Mouse (Mus musculus) layer of hippocampus, postnatal 36 days (tissue): Measurements from ENCODE around the gene Kcnk10. TPM values are rescaled to one million over a fixed set of nuclear protein-coding genes. Genes with fewer than 3 reads are reported as not detected.

Source experiments
- DNase-seq, 2 experiments: peaks; one replicate each; pipeline ENCODE4 v3.0.0; 2022
- total RNA-seq, 2 experiments: library from RNA; stranded (reverse); gene quantifications; 2 replicates each; pipeline ENCODE4 v1.2.3; 2021

The Kcnk10 gene
- total RNA-seq, 2 experiments from 2014 or later: 17.5 to 18.2 TPM

DNA sequence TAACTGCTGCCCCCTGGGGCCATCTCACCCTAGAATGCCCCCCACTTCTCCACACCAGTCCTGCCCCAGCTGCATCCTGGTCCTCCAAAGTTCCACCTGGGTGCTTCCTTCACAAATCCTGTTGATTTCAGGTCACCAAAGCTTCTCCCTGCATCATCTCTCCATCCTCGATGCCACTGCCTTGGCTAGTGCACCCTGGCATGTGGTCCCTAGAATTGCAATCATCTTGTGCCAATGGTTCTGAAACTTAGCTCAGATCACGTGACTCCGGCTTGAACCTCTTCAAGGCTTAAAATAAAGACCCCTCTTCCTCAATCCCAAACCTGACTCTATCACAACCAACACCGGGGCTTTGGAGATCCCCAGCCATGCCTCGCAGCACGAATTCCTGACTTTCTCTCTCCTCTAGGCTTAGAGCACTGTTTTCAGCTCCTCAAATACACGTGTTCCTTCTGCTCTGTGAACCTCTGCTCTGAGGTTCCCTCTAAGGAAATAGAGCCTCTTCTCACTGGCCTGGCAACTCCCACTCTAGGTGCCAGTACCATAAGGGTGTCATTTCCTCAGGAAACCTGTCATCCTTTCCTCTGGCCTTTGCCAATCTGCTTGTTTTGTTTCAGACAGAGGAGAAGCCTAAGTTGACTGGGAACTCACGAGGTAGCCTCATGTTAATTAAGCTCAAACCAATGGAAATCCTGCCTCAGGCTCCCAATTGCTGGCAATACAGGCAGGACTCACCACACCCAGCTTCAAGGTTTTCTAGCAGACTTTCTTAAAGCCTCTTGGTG, 6.0 kb downstream of the Kcnk10 start:
- no peak for DNase-seq

DNA sequence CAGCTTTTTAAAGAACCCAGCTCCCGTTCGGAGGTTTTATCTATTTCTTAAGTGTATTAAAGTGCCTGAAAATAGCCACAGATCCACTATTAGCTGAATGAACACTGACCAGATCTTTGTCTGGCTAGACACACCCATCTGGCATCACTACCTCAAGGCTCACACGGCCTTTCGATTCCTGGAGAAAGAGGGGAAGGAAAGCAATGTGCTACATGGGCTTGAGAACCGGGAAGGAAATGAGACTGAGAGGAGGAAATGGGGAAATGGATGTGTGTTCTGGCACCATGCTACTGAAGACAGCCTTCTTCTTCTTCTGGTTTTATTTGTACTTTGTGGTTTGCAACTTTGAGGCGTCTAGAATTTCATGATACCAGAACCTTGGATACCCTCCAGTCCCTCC, 8.7 kb downstream of the Kcnk10 start:
- no peak for DNase-seq

DNA sequence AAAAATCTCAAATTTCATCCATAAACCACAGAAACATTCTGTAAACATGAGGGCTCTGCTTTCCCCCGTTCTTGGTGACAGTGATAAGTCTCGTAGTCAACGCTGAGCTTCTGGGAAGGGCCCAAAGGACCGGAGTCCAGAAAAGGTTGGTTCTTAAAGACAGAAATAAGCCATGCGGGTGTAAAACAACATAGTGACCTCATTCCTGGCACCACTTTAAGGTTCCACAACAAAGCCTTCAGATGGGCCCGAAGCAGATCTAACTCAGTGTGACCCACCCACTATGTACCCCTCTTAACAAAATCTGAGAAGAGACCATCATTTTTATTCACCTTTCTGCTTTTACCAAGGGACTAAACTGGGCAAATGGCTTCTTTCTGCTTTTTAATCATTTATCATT, 10.2 kb downstream of the Kcnk10 start:
- DNase-seq: no peak

DNA sequence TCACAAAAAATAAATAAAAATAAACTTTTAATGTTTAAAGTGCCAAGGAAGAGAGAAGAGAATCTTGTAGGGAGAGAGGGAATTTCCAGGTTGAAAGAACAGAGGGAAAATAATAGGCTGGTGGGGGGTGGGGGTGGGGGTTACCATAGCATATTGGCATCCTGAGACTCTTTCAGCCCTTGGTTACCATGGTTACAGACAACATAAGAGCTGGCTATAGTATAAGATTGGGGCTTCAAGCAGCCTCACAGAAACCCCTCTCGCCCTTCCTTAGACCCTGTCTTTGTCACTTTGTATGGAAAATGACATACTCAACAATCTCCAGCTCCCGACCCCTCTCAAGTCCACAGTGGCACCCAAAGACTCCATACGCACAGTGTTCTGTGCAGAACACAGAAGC, 13.7 kb downstream of the Kcnk10 start:
- no peak for DNase-seq

DNA sequence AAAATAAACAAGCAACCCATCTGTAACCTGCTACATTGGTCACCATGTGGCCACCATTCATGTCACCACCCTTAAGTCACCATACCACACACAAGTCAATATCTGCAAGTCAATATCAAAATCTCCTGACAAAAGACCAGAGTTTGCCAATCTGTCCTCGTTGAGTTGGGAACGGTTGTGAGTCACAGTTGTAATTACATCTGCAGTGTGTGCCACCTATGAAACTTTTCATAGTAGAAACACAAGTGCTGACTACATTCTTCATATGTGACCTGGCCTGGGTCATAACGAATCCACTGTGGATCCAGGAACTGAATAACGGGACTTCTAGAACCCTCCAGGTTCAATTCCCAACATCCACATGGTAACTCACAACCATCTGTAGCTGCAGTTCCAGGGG, 14.8 kb downstream of the Kcnk10 start:
- DNase-seq: no peak

DNA sequence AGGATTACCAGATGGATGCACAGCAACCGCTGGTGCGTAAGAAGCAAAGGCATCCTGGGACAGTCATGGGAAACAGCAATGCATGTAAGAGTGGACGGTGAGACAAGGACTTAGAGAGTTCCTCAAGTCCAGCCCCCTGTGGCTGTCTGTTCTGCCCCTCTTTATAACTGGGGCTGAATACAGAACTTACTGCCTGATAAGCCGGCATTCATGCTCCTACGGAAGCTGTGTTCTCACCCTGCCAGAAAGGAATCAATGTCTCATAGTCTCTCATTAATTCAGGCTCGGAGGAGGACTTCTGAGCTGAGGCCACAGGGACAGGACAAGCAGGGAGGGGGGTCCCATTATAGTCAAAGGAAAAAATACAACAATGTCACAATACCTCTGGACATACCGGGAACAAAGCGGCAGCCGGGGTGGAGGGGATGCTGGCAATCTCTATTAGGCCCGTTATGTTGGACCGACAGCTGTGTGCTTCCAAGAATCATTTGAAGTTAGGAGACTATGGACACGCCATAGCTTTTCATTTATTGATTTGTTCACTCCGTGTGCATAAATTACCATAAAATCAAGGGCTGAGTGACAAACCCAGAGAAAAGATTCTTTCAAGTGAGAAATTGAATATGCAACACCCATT, 15.7 kb downstream of the Kcnk10 start:
- DNase-seq: peak in 1 of 2 experiments; percentile 20

DNA sequence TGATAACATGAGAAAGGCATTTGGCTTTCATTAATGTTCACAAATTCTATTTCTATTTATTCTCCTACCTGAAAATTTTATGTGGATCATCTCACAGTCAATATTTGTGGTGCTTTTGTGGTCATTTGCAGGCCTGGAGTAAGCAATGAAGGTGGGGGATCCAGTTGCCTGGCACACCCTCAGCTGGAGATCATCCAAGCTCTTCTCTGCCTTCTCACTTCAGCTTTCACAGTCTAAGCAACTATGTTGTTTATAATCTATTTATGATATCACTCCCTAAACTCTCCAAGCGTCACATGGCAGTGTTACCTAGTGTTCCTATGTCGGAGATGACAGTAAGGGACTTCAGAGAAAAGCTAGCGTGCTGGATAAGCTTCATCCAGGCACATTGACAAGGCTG, 18.1 kb downstream of the Kcnk10 start:
- DNase-seq: no peak

DNA sequence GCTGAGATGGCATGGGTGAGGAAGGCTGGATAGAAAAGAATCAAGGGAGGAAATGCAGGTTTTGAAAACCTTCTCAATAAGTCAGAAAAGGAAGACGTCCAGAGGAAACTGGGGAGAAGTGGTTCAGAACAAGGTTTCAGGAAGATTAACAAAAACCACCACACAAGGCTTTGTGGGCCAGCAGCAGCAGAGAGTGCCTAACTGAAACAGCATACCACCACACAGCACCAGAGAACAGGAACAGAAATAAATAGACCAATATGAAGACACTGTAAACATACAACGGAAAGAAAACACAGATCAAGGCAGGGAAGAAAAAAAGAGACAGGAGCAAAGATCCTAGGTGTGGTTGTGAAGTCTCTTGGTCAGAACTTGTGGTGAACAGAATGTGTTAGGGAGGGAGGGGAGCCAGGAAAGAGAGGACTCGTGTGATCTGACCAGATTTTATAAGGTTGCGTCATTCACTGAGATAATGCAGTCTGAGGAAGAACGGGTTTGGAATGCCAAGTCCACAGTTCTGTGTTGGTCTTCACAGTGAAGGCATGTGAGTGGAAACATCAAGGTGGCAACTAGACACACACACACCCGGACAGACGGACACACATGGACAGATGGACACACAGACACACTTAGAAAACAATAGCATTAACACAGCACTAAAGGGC, 21.0 kb downstream of the Kcnk10 start:
- no peak for DNase-seq

DNA sequence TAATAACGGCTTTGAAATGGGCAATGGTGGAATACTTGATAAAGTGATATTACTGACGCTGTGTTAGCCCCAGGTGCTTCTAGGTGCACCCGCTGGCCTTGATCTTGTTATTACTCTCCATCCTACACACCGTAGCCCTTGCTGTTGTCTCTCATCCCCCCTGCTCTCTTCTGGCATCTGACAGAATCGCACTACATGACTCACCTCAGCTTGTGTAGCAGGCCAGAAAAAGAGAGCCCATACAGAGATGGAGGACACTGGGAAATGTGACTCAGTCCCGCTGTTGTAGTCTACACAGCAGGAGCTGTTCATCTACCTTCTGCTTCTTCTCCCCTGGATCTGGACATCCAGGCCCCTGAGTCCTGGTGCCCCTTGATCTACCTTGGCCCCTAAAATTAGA, 28.1 kb downstream of the Kcnk10 start:
- no peak for DNase-seq

DNA sequence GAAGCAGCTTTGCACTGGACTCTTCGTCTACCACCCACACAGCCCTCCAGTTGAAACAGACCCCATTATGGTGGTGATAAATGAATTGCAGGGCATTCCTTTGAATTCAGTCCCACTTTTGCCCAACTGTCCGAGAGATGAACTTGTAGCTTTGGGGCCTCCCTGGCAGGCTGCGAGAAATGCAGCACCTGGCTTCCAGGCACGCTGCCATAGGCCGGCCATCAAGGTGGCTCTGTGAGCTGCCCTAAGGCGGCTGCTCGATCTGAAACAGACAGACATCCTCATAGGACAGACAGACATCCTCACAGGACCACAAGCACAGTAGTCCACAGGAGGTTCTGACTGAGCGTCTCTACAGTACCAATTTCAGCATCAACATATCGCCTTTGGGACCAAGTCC, 30.0 kb downstream of the Kcnk10 start:
- DNase-seq: no peak

DNA sequence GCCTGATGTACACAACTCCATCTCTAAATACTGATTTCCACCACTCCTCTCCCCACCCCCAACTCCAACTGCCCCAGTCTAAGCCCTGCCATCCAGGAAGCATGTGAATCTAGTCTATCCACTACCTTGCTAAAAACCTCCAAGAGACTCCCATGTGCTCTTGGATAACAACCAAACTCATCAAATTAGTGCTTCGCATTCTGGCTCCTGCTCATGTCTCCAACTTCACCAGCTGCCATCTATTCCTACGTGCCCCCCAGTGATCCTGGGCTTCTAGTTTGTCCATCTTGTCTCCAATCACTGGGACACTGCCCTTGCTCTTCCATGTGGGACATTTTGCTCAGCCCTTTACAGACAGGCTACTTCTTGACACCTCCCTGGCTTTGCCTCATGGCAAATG, 32.2 kb downstream of the Kcnk10 start:
- DNase-seq: no peak

DNA sequence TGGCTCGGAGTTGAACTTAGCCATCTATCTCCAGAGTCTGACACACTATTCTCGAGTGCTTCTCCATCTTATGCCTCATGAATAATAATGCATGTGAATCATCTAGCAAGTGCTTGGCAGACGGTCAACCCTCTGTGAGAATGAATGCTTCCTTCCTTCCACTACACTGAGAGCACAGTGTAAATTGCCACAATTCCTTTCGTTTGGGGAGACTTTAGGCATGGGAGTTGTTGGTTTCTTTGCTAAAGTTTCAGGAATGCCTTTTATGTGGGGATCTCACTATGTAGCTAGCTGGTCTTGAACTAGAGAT, 32.9 kb downstream of the Kcnk10 start:
- DNase-seq: peak in 1 of 2 experiments; percentile 48

DNA sequence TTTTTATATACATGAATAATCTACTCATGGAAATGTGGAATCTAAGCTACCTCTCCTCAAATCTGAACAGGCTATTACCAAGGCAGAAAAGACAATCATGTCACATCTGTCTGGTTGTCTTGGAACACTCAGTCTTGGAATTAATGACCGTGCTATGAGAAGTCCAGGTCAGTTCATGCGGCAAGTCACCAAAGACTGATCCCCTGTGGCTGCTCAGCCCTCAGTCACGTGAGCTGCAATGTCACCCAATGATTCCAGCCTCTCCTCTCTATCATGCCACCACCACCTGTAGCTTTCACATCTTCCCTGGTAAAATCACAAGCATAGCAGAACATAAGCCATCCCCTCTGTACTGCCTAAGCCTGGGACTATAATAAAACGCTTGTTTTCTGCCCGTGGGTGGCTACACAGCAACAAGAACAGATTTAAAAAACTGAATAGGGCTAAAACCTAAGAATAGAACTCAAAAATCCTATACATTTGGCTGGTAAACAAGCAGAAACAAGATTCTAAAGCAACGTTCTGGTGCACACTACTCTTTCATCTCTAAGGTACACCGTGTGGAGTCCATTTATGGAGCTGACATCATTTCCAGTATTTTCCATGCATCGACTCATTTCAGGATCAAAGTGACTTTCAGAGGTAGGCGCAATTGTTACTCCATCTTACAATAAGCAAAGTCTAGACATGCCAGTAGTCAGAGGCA, 33.4 kb downstream of the Kcnk10 start:
- no peak for DNase-seq

DNA sequence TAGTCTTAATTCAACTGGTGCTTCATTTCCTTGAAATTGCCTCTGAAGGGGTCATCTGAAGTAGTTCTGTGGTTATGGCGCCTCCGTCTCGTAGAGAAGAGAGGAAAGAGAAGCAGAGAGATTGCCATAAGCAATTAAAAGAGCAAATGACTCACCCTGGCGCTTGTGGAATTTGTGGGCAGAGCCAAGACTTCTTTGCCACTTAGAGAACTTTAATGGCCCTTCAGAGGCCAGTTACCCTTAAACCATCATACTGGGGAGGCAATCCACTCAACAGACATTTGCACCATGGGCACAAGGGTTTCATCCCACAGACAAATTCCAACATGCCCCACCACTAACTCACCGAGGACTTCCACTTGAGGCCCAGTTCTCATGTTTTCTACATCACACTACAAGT, 41.4 kb downstream of the Kcnk10 start:
- no peak for DNase-seq

DNA sequence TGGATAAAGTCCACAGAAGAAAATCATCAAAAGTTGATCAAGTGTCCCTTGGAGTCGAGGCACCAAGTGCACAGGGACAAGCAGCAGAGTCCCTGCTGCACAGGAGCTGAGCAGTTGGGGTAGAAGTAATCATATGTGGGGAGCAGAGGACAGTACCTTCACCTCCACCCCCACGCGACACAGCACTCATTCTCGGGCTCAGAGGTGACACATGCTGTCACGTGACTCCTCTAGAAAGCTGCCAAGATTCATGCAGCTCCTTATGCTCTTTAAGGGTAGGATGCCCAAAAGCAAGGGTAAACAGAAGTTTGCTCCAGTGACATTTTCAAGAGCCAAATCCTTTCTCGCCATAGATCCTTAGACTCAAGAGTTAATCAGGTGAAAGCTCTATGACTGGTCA, 42.1 kb downstream of the Kcnk10 start:
- no peak for DNase-seq

DNA sequence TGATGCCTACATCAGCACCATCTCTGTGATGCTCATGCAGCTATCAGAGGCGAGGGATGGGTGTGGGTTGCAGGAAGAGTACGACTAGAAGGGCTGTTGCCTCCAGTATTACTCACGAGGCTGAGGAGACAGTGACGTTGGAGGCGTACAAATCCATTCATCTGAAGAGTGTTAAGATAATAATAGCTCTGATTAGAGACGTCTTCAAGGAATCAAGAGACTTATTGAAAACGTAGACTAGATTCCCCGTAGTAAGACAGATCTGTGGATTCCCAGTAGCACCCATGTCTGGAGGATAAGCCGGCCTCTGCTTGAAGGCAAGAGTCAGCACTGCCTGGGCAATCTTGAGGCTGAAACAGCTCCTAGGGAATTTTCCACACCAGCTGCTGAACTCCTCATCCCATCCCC, 42.6 kb downstream of the Kcnk10 start:
- DNase-seq: no peak

DNA sequence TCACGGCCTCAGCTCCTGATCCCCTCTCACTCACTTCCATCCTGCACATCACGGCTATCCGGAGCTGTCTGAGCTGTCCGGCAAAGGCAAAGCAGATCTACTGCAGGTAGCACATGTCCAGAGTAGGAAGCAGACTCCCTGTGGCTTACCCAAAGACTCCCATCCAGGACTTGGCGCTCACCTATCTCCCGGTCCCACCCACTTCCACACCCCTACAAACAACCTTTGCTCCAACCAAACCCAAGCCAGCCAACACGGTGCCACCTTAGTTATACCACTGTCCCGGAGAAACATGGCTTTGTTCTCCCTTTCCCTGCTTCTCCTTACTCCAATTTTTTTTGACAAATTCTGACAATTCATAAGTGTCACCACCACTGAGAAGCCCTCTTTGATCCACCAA, 49.5 kb downstream of the Kcnk10 start:
- DNase-seq: no peak

DNA sequence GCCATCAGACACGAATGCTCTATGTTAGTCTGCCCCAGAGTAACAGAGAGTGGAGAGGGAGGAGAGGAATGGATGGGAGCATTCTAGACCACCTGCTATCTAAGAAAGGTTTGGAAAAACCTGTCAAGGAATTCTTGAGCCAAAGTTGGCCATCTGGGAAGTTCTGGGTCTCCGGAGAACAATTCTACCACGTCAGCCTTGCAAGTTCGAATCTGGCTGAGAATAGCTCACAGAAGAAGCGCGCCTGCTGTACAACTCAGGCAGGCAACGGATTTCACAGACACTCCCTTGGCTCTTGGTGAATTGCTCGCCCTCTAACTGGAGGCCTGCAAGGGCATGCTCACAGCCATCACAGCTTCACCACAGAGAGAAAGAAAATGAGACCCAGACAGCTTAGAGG, 52.7 kb downstream of the Kcnk10 start:
- DNase-seq: no peak

DNA sequence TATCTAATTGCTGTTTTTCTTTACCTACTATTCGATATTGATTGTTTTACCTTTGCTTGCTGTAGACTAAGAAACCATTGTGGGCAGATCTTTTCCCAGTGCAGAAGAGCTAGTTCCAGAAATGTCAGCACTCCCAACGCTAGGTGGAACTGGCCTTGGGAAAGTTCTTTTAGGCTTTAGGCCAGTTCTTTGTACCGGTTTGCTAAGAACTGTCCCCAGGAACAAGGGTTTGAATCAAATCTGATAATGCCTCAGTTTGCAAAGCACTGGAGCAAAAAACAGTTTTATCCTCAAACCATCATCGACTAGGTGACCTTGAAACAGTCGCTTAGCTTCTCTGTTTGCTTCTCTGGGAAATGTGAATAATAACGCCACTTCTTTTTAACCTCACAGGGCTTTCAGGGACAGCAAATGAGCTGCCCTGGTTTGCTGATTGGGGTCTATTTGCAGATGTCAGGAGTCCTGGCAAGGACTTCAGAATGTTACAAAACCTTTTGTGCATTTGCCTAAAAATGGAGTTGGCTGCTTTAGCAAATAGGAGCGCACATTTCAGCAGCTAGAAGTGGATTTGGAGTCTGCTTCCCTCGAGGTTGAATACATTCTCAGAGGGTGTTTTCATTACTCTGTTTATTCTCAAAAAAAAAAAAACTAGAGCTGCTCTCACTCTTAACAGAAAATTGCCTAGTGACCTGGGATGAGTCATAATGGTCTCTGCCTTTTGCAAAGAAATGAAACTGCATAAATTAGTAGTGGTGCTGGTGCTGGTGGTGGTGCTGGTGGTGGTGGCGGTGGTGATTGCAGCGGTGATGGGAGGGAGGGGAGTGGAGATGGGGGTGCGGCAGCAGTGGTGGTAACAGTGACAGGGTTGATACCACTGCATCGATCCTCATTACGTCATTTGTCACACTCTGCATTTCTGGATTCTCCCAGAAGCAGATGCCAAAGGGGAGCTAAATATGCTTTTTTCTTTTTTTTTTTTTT, 53.5 kb downstream of the Kcnk10 start:
- DNase-seq: no peak

DNA sequence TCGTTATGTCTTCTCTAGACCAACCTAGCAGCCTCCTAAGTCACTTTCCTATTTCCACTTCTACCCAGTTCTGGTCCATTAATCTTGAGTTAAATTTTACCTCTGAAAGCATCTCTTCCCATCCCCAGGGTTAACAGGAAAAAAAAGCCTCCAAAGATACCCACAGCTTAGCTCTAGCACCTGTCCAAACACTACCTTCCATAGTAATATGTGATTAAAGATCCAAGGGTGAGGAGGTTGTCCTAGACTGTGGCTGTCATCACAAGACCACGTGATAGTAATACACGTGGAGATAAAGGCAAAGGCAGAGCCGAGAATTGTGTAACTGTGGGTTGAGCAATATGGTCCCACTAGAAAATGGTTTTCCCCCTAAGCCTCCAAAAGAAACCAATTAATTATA, 56.8 kb downstream of the Kcnk10 start:
- no peak for DNase-seq

DNA sequence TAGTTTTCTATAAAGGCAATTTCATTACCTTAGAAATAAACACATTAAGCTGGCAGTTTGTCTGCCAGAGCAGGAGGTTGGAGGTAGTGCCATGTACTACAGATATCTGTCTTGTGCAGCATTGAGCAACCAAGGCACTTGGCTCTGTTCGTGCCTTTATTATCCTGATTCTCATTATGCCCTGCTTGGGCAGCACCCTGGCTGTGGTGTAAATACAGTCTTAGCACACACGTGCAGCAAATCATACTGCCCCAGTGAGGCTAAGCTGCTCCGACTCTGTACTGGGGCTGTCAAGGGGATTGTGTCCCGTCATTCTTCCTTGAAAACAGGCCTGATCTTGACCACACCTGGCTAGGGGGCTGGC, 57.6 kb downstream of the Kcnk10 start:
- DNase-seq: no peak

DNA sequence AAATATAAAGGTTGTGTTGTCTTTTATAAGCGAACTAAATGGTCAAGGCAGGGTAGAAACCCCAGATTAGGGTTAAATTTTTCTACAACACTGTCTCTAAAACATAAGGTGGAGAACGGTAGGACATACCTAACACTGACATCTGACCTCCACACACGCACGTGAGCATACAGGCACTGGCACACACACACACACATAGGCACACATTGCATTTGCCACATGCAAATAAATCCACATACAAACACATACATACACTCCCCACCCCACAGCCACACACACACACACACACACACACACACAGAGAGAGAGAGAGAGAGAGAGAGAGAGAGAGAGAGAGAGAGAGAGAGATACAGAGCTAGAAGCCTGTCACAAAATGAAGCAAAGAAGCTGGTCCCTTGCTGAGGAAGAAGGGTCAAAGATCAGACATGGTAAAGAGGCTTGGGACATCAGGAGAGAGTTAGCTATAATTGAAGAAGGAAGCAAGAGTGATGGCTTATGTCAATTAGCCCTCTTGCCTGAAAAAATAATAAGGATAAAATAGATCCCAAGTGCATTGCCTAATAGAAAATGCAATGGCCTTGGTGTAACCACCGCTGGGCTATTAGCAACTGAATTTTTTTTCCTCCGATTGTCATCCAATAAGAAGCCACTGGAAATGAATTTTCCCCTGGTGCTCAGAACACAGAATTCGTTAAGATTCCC, 58.1 kb downstream of the Kcnk10 start:
- DNase-seq: no peak
